Comparison of ENCODE assay signal across 19 mouse cellular contexts in genomic region chr2:104120312-104120711, GRCm38 (mm10). TPM values are rescaled to one million over a fixed set of nuclear protein-coding genes. Genes with fewer than 3 reads are reported as not detected.
DNase-seq lines count a peak whose midpoint lies in the region; ATAC-seq and TF ChIP-seq lines count a peak whose summit lies in the region.
"Had no signal": no experiment of that assay in that cellular context is flagged by ENCODE, and none has a peak within 500 bp of the region (broad histone marks: within the 10 kb centered on the region; RNA-seq: fewer than 3 reads in every experiment).

No protein-coding gene starts in this region.

- intact Hi-C loops in gastrocnemius, postnatal 14 days (cut with DNase I; ENCODE audit: low total_unique reads) = no loop called here
- intact Hi-C loops in heart, postnatal 10 days (cut with DNase I) = loop anchor here (2.0 to 5.0 kb wide), 2 partner anchors 38 to 86 kb away; no protein-coding TSS in a partner anchor

- H3K4me1 ChIP-seq in lung, postnatal 0 days (ENCODE audit: insufficient read depth, low read depth, low read length) = peaks cover 3% of the 10 kb centered on the region; the same call in 1 of the 2 replicates
- H3K4me1 ChIP-seq in small intestine, adult 2 months (ENCODE audit: control insufficient read depth, insufficient read depth, insufficient read length, low read length) = peaks cover 3% of the 10 kb centered on the region

- no peak for TF ChIP-seq EP300 in lung, postnatal 0 days (IDR thresholded peaks at IDR 0.05)

- no peaks in the 10 kb centered on the region for H3K27me3 ChIP-seq in lung, postnatal 0 days (replicated peaks; ENCODE audit: insufficient read depth, low read length)
- peaks cover 6% of the 10 kb centered on the region; the same call in 1 of the 2 replicates for H3K27me3 ChIP-seq in small intestine, adult 2 months (ENCODE audit: control insufficient read depth, insufficient read depth, low read length)

- no peak overlapping the region for H3K27ac ChIP-seq in lung, postnatal 0 days (ENCODE audit: low read length)
- H3K27ac ChIP-seq in small intestine, adult 2 months (ENCODE audit: insufficient read depth, low read depth, low read length) = 0 out of 2 replicates have a peak overlapping the region, but pooled peaks have one; percentile 8
- H3K27ac ChIP-seq: embryonic facial prominence, embryonic 12.5 days; hindbrain, embryonic 13.5 days; limb, embryonic 13.5 days had no signal

- no peaks in the 10 kb centered on the region for H3K36me3 ChIP-seq in lung, postnatal 0 days (ENCODE audit: insufficient read depth, low read length)
- H3K36me3 ChIP-seq in small intestine, adult 2 months (ENCODE audit: control insufficient read depth, insufficient read depth, low read length) = no peaks in the 10 kb centered on the region
- H3K36me3 ChIP-seq: embryonic facial prominence, embryonic 12.5 days; G1E; hindbrain, embryonic 13.5 days; limb, embryonic 13.5 days had no signal

- H3K4me3 ChIP-seq in lung, postnatal 0 days (ENCODE audit: low read depth, low read length) = no peak overlapping the region
- no peak overlapping the region for H3K4me3 ChIP-seq in small intestine, adult 2 months (ENCODE audit: low read depth, low read length)
- H3K4me3 ChIP-seq: embryonic facial prominence, embryonic 12.5 days; hindbrain, embryonic 13.5 days; limb, embryonic 13.5 days had no signal

- no peak for ATAC-seq in lung, postnatal 0 days
- ATAC-seq: forebrain, embryonic 14.5 days had no signal

- WGBS in lung, postnatal 0 days = 55% methylated on average over 6 of the region's 6 CpGs
- 74% methylated on average over 6 of the region's 6 CpGs for WGBS in small intestine, adult 2 months

- TF ChIP-seq CTCF in lung, postnatal 0 days (IDR thresholded peaks at IDR 0.05) = peak; percentile 32
- TF ChIP-seq CTCF in small intestine, adult 2 months (IDR thresholded peaks at IDR 0.05; ENCODE audit: extremely low read depth, insufficient read length, insufficient replicate concordance, low read depth, low read length) = no peak

- H3K9me3 ChIP-seq in lung, postnatal 0 days (ENCODE audit: low read length) = no peaks in the 10 kb centered on the region
- H3K9me3 ChIP-seq: embryonic facial prominence, embryonic 12.5 days; G1E; hindbrain, embryonic 13.5 days; limb, embryonic 13.5 days had no signal

- no peak for TF ChIP-seq POLR2A in small intestine, adult 2 months (IDR thresholded peaks at IDR 0.05; ENCODE audit: low read depth, low read length)

- DNase-seq in gastrocnemius, postnatal 10 days = peak; percentile 19
- no peak for DNase-seq in gastrocnemius, postnatal 14 days
- no peak for DNase-seq in lung, postnatal 0 days (ENCODE audit: low spot score)
- no peak for DNase-seq in lung, postnatal 25 days (ENCODE audit: low spot score)
- DNase-seq in heart, postnatal 10 days = peak; percentile 49 to 50
- DNase-seq in testis, postnatal 10 days (ENCODE audit: low spot score) = no peak
- DNase-seq in ovary, postnatal 36 days (ENCODE audit: low spot score) = no peak
- DNase-seq: B cell, adult 2 months; cerebellum, postnatal 25 days; layer of hippocampus, postnatal 36 days; thymus, postnatal 36 days had no signal

- no peak overlapping the region for H3K4me2 ChIP-seq in lung, postnatal 0 days (replicated peaks; ENCODE audit: low read depth, low read length)
- H3K4me2 ChIP-seq: embryonic facial prominence, embryonic 12.5 days; hindbrain, embryonic 13.5 days; limb, embryonic 13.5 days had no signal

- H3K9ac ChIP-seq in lung, postnatal 0 days (replicated peaks; ENCODE audit: low read depth) = no peak overlapping the region
- H3K9ac ChIP-seq: embryonic facial prominence, embryonic 12.5 days; hindbrain, embryonic 13.5 days; limb, embryonic 13.5 days had no signal

RNA-seq across cellular contexts. Expression of gene A930018P22Rik, which starts 2.3 kb away (rescaled TPM):
- total RNA-seq in gastrocnemius, postnatal 10 days (2021) = 1 to 10 TPM; 2.2 to 2.7 TPM
- total RNA-seq in gastrocnemius, postnatal 14 days (2021) = 1 to 10 TPM; 1.7 to 1.8 TPM
- polyA plus RNA-seq in lung, postnatal 0 days (2015; fragmentation: Nextera tagmentation; extraction: Ambion mirVana) = 0.14 TPM in 1 of 2 replicates, not detected in the other
- total RNA-seq in heart, postnatal 10 days (2021) = under 1 TPM; 0.55 to 0.77 TPM
- not detected in 2 replicates for polyA plus RNA-seq in small intestine, adult 2 months (2012; rRNA removed)
- total RNA-seq: G1E; layer of hippocampus, postnatal 36 days; megakaryocyte progenitor cell, adult 5-6 weeks had no signal
- polyA plus RNA-seq: embryonic facial prominence, embryonic 12.5 days; forebrain, embryonic 14.5 days; G1E; hindbrain, embryonic 13.5 days; kidney, embryonic 16.5 days; limb, embryonic 13.5 days had no signal

RNA-seq across cellular contexts. Expression of gene Cd59a, which starts 24.7 kb away (rescaled TPM):
- 10 to 100 TPM; 20.7 to 24.7 TPM for total RNA-seq in gastrocnemius, postnatal 10 days (2021)
- 10 to 100 TPM; 22.1 to 23.6 TPM for total RNA-seq in gastrocnemius, postnatal 14 days (2021)
- 32.4 and 33.2 TPM in 2 replicates for polyA plus RNA-seq in lung, postnatal 0 days (2015; fragmentation: Nextera tagmentation; extraction: Ambion mirVana)
- total RNA-seq in heart, postnatal 10 days (2021) = 10 to 100 TPM; 33.9 to 35.6 TPM
- 3.8 and 5.2 TPM in 2 replicates for polyA plus RNA-seq in small intestine, adult 2 months (2012; rRNA removed)

RNA-seq across cellular contexts. Expression of gene Cd59b, which starts 50.7 kb away (rescaled TPM):
- 1 to 10 TPM; 2.1 to 2.2 TPM for total RNA-seq in gastrocnemius, postnatal 10 days (2021)
- total RNA-seq in gastrocnemius, postnatal 14 days (2021) = 1 to 10 TPM; 2.2 to 3.2 TPM
- polyA plus RNA-seq in lung, postnatal 0 days (2015; fragmentation: Nextera tagmentation; extraction: Ambion mirVana) = 3.7 and 4.2 TPM in 2 replicates
- total RNA-seq in heart, postnatal 10 days (2021) = 1 to 10 TPM; 2.4 to 2.5 TPM
- polyA plus RNA-seq in small intestine, adult 2 months (2012; rRNA removed) = 0.38 and 0.50 TPM in 2 replicates
- polyA plus RNA-seq: G1E had no signal

RNA-seq across cellular contexts. Expression of gene Gm10799, which starts 52.0 kb away (rescaled TPM):
- not detected for total RNA-seq in gastrocnemius, postnatal 10 days (2021)
- not detected for total RNA-seq in gastrocnemius, postnatal 14 days (2021)
- polyA plus RNA-seq in lung, postnatal 0 days (2015; fragmentation: Nextera tagmentation; extraction: Ambion mirVana) = not detected in 2 replicates
- not detected for total RNA-seq in heart, postnatal 10 days (2021)
- polyA plus RNA-seq in small intestine, adult 2 months (2012; rRNA removed) = not detected in 2 replicates
- total RNA-seq: G1E; layer of hippocampus, postnatal 36 days; megakaryocyte progenitor cell, adult 5-6 weeks had no signal
- polyA plus RNA-seq: embryonic facial prominence, embryonic 12.5 days; forebrain, embryonic 14.5 days; G1E; hindbrain, embryonic 13.5 days; kidney, embryonic 16.5 days; limb, embryonic 13.5 days had no signal

RNA-seq across cellular contexts. Expression of gene Gm10912, which starts 54.7 kb away (rescaled TPM):
- total RNA-seq in gastrocnemius, postnatal 10 days (2021) = under 1 TPM in 1 of 2 experiments, not detected in 1; 0.41 TPM
- under 1 TPM in 1 of 2 experiments, not detected in 1; 0.22 TPM for total RNA-seq in gastrocnemius, postnatal 14 days (2021)
- not detected in 2 replicates for polyA plus RNA-seq in lung, postnatal 0 days (2015; fragmentation: Nextera tagmentation; extraction: Ambion mirVana)
- total RNA-seq in heart, postnatal 10 days (2021) = under 1 TPM in 1 of 2 experiments, not detected in 1; 0.25 TPM
- 0.15 TPM in 1 of 2 replicates, not detected in the other for polyA plus RNA-seq in small intestine, adult 2 months (2012; rRNA removed)
- polyA plus RNA-seq: embryonic facial prominence, embryonic 12.5 days; forebrain, embryonic 14.5 days; G1E; hindbrain, embryonic 13.5 days; kidney, embryonic 16.5 days had no signal

Comparison
In these comparisons a context has a peak if more than half of its experiments do, and no peak if none do; other contexts are left out.
1. DNase-seq: peak in gastrocnemius, postnatal 10 days (single experiment) and heart, postnatal 10 days (2 of 2); none in gastrocnemius, postnatal 14 days (single experiment), lung, postnatal 0 days (single experiment), lung, postnatal 25 days (single experiment), testis, postnatal 10 days (single experiment) and ovary, postnatal 36 days (single experiment).